Mouse (Mus musculus) adrenal gland, adult 2 months (tissue): Measurements from ENCODE around the gene Zfp583. TPM values are rescaled to one million over a fixed set of nuclear protein-coding genes. Genes with fewer than 3 reads are reported as not detected.

Experiments
- DNase-seq: peaks from one replicate; pipeline ENCODE4 v3.0.0; 2021
- polyA plus RNA-seq: library from polyadenylated mRNA; depleted of rRNA; stranded (reverse); fragments of >200 nt; gene quantifications from 2 replicates; pipeline ENCODE4 v1.2.3, GENCODE M21; 2012; rRNA removed
- total RNA-seq, 2 experiments: library from RNA; stranded (reverse); gene quantifications; 2 replicates each; pipeline ENCODE4 v1.2.3; 2021

Gene Zfp583
- total and polyA plus RNA-seq, 3 experiments = 0.52 to 3.5 (median 2.5) TPM

DNA sequence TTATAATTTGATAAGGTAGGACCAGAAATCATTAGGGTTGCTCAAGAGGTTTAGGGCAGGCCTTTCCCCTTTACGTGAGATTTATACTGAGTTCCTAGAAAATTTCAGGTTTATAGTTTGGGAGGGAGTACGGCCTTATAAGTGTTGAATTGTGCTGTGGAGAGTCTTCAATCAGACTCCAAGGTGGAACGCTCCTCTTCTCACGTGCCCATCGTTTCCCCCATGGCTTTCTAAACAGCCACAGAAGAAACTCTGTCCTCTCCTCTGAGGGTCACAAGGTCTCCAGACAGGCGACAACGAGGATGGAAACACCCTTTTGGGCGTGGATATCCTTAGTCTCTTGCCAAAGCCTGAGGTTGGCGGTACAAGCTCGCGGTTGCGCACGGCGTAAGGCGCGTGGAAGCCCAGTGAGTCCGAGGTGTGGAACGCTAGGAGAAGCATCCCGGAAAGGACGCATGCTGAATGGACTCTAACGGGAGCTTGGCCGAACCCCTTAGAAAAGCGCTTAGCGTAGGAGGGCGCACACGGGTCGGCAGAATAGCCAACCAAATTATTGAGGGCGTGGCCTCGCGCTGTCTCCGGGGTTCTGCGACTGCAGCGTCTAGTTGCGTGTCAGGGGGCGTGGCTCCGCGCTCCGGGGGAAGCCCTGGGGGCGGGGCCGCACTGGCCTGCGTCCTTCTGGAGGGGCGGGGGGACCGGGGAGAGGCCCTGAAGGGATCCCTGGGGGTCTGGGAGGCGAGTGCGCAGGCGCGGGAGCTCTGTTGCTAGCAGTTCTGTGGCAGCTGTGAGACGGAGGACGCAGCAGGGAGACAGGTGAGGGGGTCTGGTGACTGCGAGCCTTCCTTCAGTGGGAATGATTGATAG lies 45.0 kb downstream of the Zfp583 start, which contains the start of gene Zfp667:
Gene Zfp667, plus strand, starts transcription at position 738 of the 864 bp plus-strand sequence.
- DNase-seq = peak; percentile 99

- DNase-seq = no peak
These were observed 45.7 kb downstream of the Zfp583 start for GRCm38 (mm10) chr7:6285366-6285765.

- no peak for DNase-seq
These were observed 46.6 kb downstream of the Zfp583 start for GRCm38 (mm10) chr7:6284442-6285012.

- peak; percentile 85 for DNase-seq
These were observed 47.5 kb downstream of the Zfp583 start for GRCm38 (mm10) chr7:6283451-6284075.

GRCm38 (mm10) chr7:6282749-6283148 lies 48.3 kb downstream of the Zfp583 start:
- peak; percentile 66 for DNase-seq

DNA sequence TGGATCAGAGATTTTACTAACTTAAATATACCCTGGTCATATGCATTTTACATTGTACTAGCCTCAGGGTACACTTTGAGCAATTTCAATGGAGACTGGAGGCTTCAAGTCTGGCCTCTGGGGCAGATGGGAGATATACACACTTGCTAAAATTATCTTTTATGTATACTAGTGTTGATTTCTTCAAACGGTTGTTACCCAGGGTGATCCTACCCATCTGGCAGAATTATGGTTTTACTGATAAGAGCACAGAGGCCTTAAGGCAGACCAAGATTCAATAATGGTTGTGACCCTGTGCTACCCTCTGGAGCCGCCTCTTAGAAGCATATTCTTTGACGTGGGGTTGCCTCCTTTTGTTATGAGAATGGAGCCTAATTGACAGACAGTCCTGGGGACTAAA lies 53.2 kb downstream of the Zfp583 start:
- no peak for DNase-seq

- DNase-seq = peak; percentile 8
These were observed 65.4 kb downstream of the Zfp583 start for GRCm38 (mm10) chr7:6265695-6266094.

Other genes with a start within 250 kb of the Zfp583 start
- gene Zfp787, start 175.3 kb downstream of the Zfp583 start, total RNA-seq = 10 to 100 TPM; 41.8 to 41.9 TPM
- gene Zfp787, start 175.3 kb downstream of the Zfp583 start, polyA plus RNA-seq = 73.8 and 87.1 TPM in 2 replicates
- 10 to 100 TPM; 22.5 to 31.1 TPM for gene Zfp444, start 159.1 kb downstream of the Zfp583 start, total RNA-seq
- 50.7 and 61.8 TPM in 2 replicates for gene Zfp444, start 159.1 kb downstream of the Zfp583 start, polyA plus RNA-seq
- gene Galp, start 134.2 kb downstream of the Zfp583 start, total RNA-seq = not detected
- gene Galp, start 134.2 kb downstream of the Zfp583 start, polyA plus RNA-seq = not detected in 2 replicates
- not detected for gene Zscan5b, start 109.0 kb downstream of the Zfp583 start, total RNA-seq
- not detected in 2 replicates for gene Zscan5b, start 109.0 kb downstream of the Zfp583 start, polyA plus RNA-seq
- gene Epp13, start 78.6 kb downstream of the Zfp583 start, total RNA-seq = not detected
- gene Epp13, start 78.6 kb downstream of the Zfp583 start, polyA plus RNA-seq = not detected in 2 replicates
- gene Zfp667, start 44.7 kb downstream of the Zfp583 start, total RNA-seq = 1 to 10 TPM; 6.5 to 6.6 TPM
- 0.37 and 0.45 TPM in 2 replicates for gene Zfp667, start 44.7 kb downstream of the Zfp583 start, polyA plus RNA-seq
- gene Gm3854, start 12.5 kb upstream of the Zfp583 start, total RNA-seq = 1 to 10 TPM in 1 of 2 experiments, under 1 TPM in 1; 0.58 to 1.0 TPM
- gene Gm3854, start 12.5 kb upstream of the Zfp583 start, polyA plus RNA-seq = 0.06 TPM in 1 of 2 replicates, not detected in the other
- gene Zfp78, start 32.0 kb upstream of the Zfp583 start, total RNA-seq = 1 to 10 TPM; 1.9 to 3.0 TPM
- 0.02 and 0.20 TPM in 2 replicates for gene Zfp78, start 32.0 kb upstream of the Zfp583 start, polyA plus RNA-seq
- 1 to 10 TPM; 1.4 to 2.5 TPM for gene Zfp28, start 52.0 kb upstream of the Zfp583 start, total RNA-seq
- gene Zfp28, start 52.0 kb upstream of the Zfp583 start, polyA plus RNA-seq = 1.1 and 1.3 TPM in 2 replicates
- gene Smim17, start 67.4 kb upstream of the Zfp583 start, total RNA-seq = under 1 TPM; 0.37 to 0.97 TPM
- 0.03 TPM in 2 replicates for gene Smim17, start 67.4 kb upstream of the Zfp583 start, polyA plus RNA-seq
- not detected for gene Gm20715, start 79.0 kb upstream of the Zfp583 start, total RNA-seq
- not detected in 2 replicates for gene Gm20715, start 79.0 kb upstream of the Zfp583 start, polyA plus RNA-seq
- gene Olfr1344, start 107.4 kb upstream of the Zfp583 start, total RNA-seq = not detected
- 0.34 and 0.76 TPM in 2 replicates for gene Olfr1344, start 107.4 kb upstream of the Zfp583 start, polyA plus RNA-seq
- not detected for gene Olfr1336, start 124.9 kb upstream of the Zfp583 start, total RNA-seq
- gene Olfr1336, start 124.9 kb upstream of the Zfp583 start, polyA plus RNA-seq = not detected in 2 replicates
- not detected for gene Olfr1346, start 135.8 kb upstream of the Zfp583 start, total RNA-seq
- not detected in 2 replicates for gene Olfr1346, start 135.8 kb upstream of the Zfp583 start, polyA plus RNA-seq
- gene Olfr5, start 155.7 kb upstream of the Zfp583 start, total RNA-seq = not detected
- gene Olfr5, start 155.7 kb upstream of the Zfp583 start, polyA plus RNA-seq = not detected in 2 replicates
- gene Olfr1347, start 168.5 kb upstream of the Zfp583 start, total RNA-seq = not detected
- gene Olfr1347, start 168.5 kb upstream of the Zfp583 start, polyA plus RNA-seq = not detected in 2 replicates
- gene Olfr1348, start 177.5 kb upstream of the Zfp583 start, total RNA-seq = not detected
- not detected in 2 replicates for gene Olfr1348, start 177.5 kb upstream of the Zfp583 start, polyA plus RNA-seq
- not detected for gene Olfr1349, start 191.7 kb upstream of the Zfp583 start, total RNA-seq
- gene Olfr1349, start 191.7 kb upstream of the Zfp583 start, polyA plus RNA-seq = not detected in 2 replicates
- gene Olfr1350, start 233.6 kb upstream of the Zfp583 start, total RNA-seq = not detected
- gene Olfr1350, start 233.6 kb upstream of the Zfp583 start, polyA plus RNA-seq = not detected in 2 replicates